Mouse (Mus musculus) limb, embryonic 15.5 days (tissue): ENCODE measurements around the gene Lrrc3. TPM values are rescaled to one million over a fixed set of nuclear protein-coding genes. Genes with fewer than 3 reads are reported as not detected.

ENCODE experiments used
- ATAC-seq: fragments of 200-750 bp; cut with Nextera tagmentation; 2 replicates; pipeline ENCODE4 v1.8.0; 2017; ENCODE audit warnings: low read depth, moderate TSS enrichment; ENCODE audit not compliant: insufficient number of reproducible peaks, low FRiP score, low TSS enrichment
- H3K27ac ChIP-seq: fragments of 300-500 bp; sonication (generic); 2 replicates; pipeline ENCODE4 v1.5.1; 2015; ENCODE audit warnings: moderate library complexity, mild to moderate bottlenecking, inconsistent platforms
- H3K27me3 ChIP-seq: fragments of 300-500 bp; sonication (generic); 2 replicates; pipeline ENCODE4 v1.6.1; 2015; ENCODE audit warnings: inconsistent platforms
- H3K36me3 ChIP-seq: fragments of 300-500 bp; sonication (generic); 2 replicates; pipeline ENCODE4 v1.6.1; 2015; ENCODE audit warnings: inconsistent platforms
- H3K4me1 ChIP-seq: fragments of 300-500 bp; sonication (generic); 2 replicates; pipeline ENCODE4 v1.6.1; 2015; ENCODE audit warnings: inconsistent platforms
- H3K4me2 ChIP-seq: fragments of 300-500 bp; sonication (generic); 2 replicates; pipeline ENCODE4 v1.6.1; 2015; ENCODE audit warnings: mild to moderate bottlenecking, inconsistent platforms
- H3K4me3 ChIP-seq: fragments of 300-500 bp; sonication (generic); 2 replicates; pipeline ENCODE4 v1.5.1; 2015; ENCODE audit warnings: mild to moderate bottlenecking, inconsistent platforms
- H3K9ac ChIP-seq: fragments of 300-500 bp; sonication (generic); 2 replicates; pipeline ENCODE4 v1.6.1; 2015; ENCODE audit warnings: inconsistent platforms
- H3K9me3 ChIP-seq: fragments of 300-500 bp; sonication (generic); 2 replicates; pipeline ENCODE4 v1.6.1; 2016; ENCODE audit warnings: inconsistent platforms
- WGBS: fragments of 180-500 bp; shearing (Covaris S2); methylation state at CpG from one replicate; pipeline ENCODE4 v1.1.7; 2015; 5-methylcytosine and 5-hydroxymethylcytosine counted together
- polyA plus RNA-seq: library from polyadenylated mRNA; unstranded; fragments of >200 nt; fragmentation: Nextera tagmentation; extraction: Ambion mirVana; gene quantifications from 2 replicates; pipeline ENCODE4 v1.2.1, GENCODE M21; 2015

Gene Lrrc3
- polyA plus RNA-seq, 1 experiment from 2014 or later, result 4.0 TPM

- H3K36me3 ChIP-seq, result no peaks in the 10 kb centered on the region
- peak overlapping the region; percentile 89 for H3K4me2 ChIP-seq
- no peak overlapping the region for H3K9ac ChIP-seq
- WGBS, result 84% methylated on average over 27 of the region's 27 CpGs
- peaks cover 20% of the 10 kb centered on the region for H3K4me1 ChIP-seq
- H3K4me3 ChIP-seq, result peak overlapping the region; percentile 62
- no peaks in the 10 kb centered on the region for H3K9me3 ChIP-seq
- 0 out of 2 replicates have a peak, but pooled peaks cover 6% of the 10 kb centered on the region for H3K27me3 ChIP-seq
- no peak for ATAC-seq
- no peak overlapping the region for H3K27ac ChIP-seq
Measured at GRCm38 (mm10) chr10:77900903-77901818, 1.2 kb downstream of the Lrrc3 start.

- 82% methylated on average over 7 of the region's 7 CpGs for WGBS
- no peak overlapping the region for H3K4me2 ChIP-seq
- peaks cover 20% of the 10 kb centered on the region for H3K4me1 ChIP-seq
- H3K9ac ChIP-seq, result no peak overlapping the region
- H3K27me3 ChIP-seq, result 0 out of 2 replicates have a peak, but pooled peaks cover 6% of the 10 kb centered on the region
- no peak overlapping the region for H3K4me3 ChIP-seq
- no peak overlapping the region for H3K27ac ChIP-seq
- H3K36me3 ChIP-seq, result no peaks in the 10 kb centered on the region
- ATAC-seq, result no peak
- no peaks in the 10 kb centered on the region for H3K9me3 ChIP-seq
Measured at GRCm38 (mm10) chr10:77900126-77900525, 2.2 kb downstream of the Lrrc3 start.

DNA sequence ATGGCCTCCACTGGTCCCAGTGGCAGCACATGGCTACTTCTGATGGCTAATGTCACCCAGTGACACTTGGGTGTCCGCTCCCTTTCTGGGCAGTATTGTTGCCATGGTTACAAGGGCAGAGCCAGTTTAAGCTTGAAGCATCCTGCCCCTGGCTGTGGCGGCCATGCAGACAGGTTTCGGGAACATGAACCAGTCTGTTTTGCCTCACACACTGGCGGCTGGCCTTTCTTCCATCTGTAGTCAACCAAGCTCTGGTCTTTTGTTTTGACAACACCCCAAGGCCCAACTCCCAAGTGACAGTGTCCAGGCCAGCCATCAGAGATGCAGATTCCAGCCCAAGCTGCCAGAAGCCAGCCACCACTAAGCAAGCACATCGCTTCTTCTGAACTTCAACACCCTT lies 6.8 kb downstream of the Lrrc3 start:
- Histone ChIP-seq H3K9me3 (no peaks in the 10 kb centered on the region), H3K27me3 (no peaks in the 10 kb centered on the region), H3K36me3 (no peaks in the 10 kb centered on the region), H3K27ac (no peak overlapping the region), H3K9ac (no peak overlapping the region), H3K4me1 (no peaks in the 10 kb centered on the region), H3K4me3 (no peak overlapping the region), H3K4me2 (no peak overlapping the region)
- no peak for ATAC-seq
- 61% methylated on average over 5 of the region's 5 CpGs for WGBS

- Histone ChIP-seq H3K27ac (no peak overlapping the region), H3K9me3 (no peaks in the 10 kb centered on the region), H3K9ac (no peak overlapping the region), H3K36me3 (no peaks in the 10 kb centered on the region), H3K4me1 (no peaks in the 10 kb centered on the region), H3K27me3 (no peaks in the 10 kb centered on the region), H3K4me2 (no peak overlapping the region), H3K4me3 (no peak overlapping the region)
- 85% methylated on average over 8 of the region's 8 CpGs for WGBS
- no peak for ATAC-seq
Measured at GRCm38 (mm10) chr10:77890987-77891565, 11.3 kb downstream of the Lrrc3 start.

DNA sequence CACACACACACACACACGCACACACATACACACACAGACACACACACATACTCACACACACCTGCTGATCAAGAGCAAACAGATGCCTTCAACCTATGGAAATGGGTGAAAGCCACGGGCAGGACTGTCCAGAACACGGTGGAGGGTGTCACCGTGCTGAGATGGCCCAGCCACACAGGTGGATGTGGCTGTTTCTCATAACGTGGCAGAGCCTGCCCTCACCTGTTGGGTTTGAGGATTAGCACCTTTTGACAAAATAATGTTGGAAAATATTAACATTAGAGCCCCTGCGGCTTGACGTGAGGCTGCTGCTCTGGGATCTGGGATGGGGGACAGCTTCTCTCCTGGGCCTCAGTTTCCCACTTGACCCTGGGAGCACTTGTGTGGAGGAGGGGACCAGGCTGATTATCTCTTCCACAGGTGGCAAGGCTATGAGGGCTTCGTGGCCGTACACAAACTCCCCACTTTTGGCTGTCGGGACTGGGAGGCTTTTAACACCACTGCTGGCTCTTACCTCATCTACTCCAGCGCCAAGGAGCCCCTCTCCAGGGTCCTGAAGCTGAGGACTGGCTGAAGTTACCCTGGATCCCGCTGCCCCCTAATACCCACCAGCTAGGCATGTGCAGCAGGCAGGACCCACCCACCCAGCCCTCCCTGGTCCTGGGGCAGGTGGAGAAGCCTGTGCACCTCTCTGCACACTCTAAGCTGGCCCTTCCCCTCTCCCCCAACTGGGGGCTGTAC lies 16.2 kb downstream of the Lrrc3 start:
- no peak overlapping the region for H3K9ac ChIP-seq
- no peak overlapping the region for H3K4me2 ChIP-seq
- no peak overlapping the region for H3K27ac ChIP-seq
- ATAC-seq, result no peak
- H3K36me3 ChIP-seq, result no peaks in the 10 kb centered on the region
- H3K9me3 ChIP-seq, result no peaks in the 10 kb centered on the region
- no peaks in the 10 kb centered on the region for H3K4me1 ChIP-seq
- WGBS, result 47% methylated on average over 12 of the region's 12 CpGs
- no peaks in the 10 kb centered on the region for H3K27me3 ChIP-seq
- no peak overlapping the region for H3K4me3 ChIP-seq

- WGBS, result 80% methylated on average over 5 of the region's 5 CpGs
- Histone ChIP-seq H3K9me3 (no peaks in the 10 kb centered on the region), H3K4me2 (no peak overlapping the region), H3K4me1 (no peaks in the 10 kb centered on the region), H3K4me3 (no peak overlapping the region), H3K9ac (no peak overlapping the region), H3K27ac (no peak overlapping the region), H3K27me3 (no peaks in the 10 kb centered on the region), H3K36me3 (no peaks in the 10 kb centered on the region)
- no peak for ATAC-seq
Measured at GRCm38 (mm10) chr10:77882553-77882952, 19.8 kb downstream of the Lrrc3 start.

DNA sequence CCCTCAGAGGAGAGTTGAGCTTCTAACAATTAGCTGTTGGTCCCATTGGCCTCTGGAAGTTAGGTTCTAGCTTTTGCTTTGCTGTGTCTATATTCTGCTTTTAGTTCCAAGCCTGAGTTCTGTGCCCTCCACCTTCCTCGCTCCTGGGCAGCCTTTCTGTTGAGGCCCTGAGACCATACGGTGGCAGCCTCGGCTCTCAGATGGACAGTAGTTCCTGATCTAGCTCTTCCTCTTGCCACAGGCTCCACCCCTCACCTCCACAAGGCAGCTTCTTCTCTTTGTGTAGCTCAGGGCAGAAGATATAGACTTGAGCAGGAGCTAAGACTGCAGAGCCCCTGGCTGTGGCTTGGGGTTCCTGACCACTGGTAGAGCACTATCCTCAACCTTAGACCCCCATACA lies 22.0 kb downstream of the Lrrc3 start:
- ATAC-seq, result no peak
- Histone ChIP-seq H3K27ac (no peak overlapping the region), H3K27me3 (no peaks in the 10 kb centered on the region), H3K4me1 (no peaks in the 10 kb centered on the region), H3K4me3 (no peak overlapping the region), H3K9me3 (no peaks in the 10 kb centered on the region), H3K36me3 (no peaks in the 10 kb centered on the region), H3K4me2 (no peak overlapping the region), H3K9ac (no peak overlapping the region)
- WGBS, result 75% methylated on average over 3 of the region's 3 CpGs

DNA sequence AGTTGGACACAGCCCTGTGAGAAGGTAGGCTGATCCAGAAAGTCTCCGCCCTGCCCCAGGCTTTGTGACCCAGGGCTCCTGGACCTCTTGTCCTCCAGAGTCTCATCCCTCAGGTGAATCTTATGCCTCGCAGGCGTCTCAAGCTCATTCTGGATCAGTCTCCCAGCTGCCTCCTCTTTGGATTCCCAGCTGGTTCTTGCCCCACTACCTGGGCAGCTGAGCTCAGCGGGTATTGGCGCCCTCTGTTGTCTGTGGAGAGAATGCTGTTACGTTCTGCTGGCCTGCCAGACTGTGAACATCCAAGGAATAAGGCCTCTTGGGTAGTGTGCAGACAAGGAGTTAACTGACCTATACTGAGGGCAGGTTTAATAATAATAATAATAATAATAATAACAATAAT lies 23.4 kb downstream of the Lrrc3 start:
- Histone ChIP-seq H3K27me3 (no peaks in the 10 kb centered on the region), H3K9me3 (no peaks in the 10 kb centered on the region), H3K9ac (no peak overlapping the region), H3K4me2 (no peak overlapping the region), H3K36me3 (no peaks in the 10 kb centered on the region), H3K4me1 (no peaks in the 10 kb centered on the region), H3K27ac (no peak overlapping the region), H3K4me3 (no peak overlapping the region)
- WGBS, result 62% methylated on average over 6 of the region's 6 CpGs
- ATAC-seq, result no peak

- H3K36me3 ChIP-seq, result no peaks in the 10 kb centered on the region
- 85% methylated on average over 7 of the region's 7 CpGs for WGBS
- ATAC-seq, result no peak
Measured at GRCm38 (mm10) chr10:77869651-77870050, 32.7 kb downstream of the Lrrc3 start.

DNA sequence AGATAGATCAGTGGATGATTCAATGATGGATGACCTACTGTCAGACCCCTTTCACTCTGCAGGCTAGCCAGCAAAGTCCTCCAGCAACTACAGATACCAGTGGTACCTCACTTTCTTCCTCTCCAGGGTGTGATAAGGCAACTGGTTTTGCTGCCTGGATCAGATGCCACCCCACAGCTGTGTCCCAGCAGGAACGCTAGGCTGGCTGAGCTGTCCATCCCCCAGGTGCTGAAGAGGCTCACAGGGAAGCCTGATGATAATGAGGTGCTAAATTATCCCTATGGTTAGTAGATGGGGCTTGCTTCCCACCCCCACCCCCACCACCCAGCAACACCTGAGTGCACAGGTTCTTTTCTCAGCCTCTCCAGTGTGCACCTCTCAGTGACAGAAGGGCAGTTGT lies 34.8 kb downstream of the Lrrc3 start:
- Histone ChIP-seq H3K9me3 (no peaks in the 10 kb centered on the region), H3K9ac (no peak overlapping the region), H3K27ac (no peak overlapping the region), H3K4me2 (no peak overlapping the region), H3K36me3 (no peaks in the 10 kb centered on the region), H3K4me3 (no peak overlapping the region), H3K4me1 (0 out of 2 replicates have a peak, but pooled peaks cover 9% of the 10 kb centered on the region), H3K27me3 (no peaks in the 10 kb centered on the region)
- no peak for ATAC-seq
- WGBS, result 8% methylated on average over 1 of the region's 1 CpGs

More at GRCm38 (mm10) chr10:77869651-77870050, 32.7 kb downstream of the Lrrc3 start:
- Histone ChIP-seq H3K9me3 (no peaks in the 10 kb centered on the region), H3K27ac (no peak overlapping the region), H3K9ac (no peak overlapping the region), H3K27me3 (no peaks in the 10 kb centered on the region), H3K4me3 (no peak overlapping the region), H3K4me2 (no peak overlapping the region), H3K4me1 (0 out of 2 replicates have a peak, but pooled peaks cover 4% of the 10 kb centered on the region)

- Histone ChIP-seq H3K9me3 (no peaks in the 10 kb centered on the region), H3K27me3 (no peaks in the 10 kb centered on the region), H3K4me3 (0 out of 2 replicates have a peak overlapping the region, but pooled peaks have one; percentile 19), H3K4me2 (peak overlapping the region; percentile 38), H3K9ac (no peak overlapping the region), H3K36me3 (no peaks in the 10 kb centered on the region), H3K27ac (no peak overlapping the region), H3K4me1 (0 out of 2 replicates have a peak, but pooled peaks cover 9% of the 10 kb centered on the region)
- whole genome bisulfite sequencing, result 19% methylated on average over 11 of the region's 11 CpGs
- no peak for ATAC-seq
Measured at GRCm38 (mm10) chr10:77864762-77865143, 37.6 kb downstream of the Lrrc3 start.
